Mouse (Mus musculus) intestine, embryonic 15.5 days (tissue): ENCODE measurements around the gene Med12l. TPM values are rescaled to one million over a fixed set of nuclear protein-coding genes. Genes with fewer than 3 reads are reported as not detected.

ENCODE experiments used
- ATAC-seq: fragments of 200-750 bp; cut with Nextera tagmentation; 2 replicates; pipeline ENCODE4 v1.8.0; 2017; ENCODE audit warnings: moderate TSS enrichment, moderate library complexity
- H3K27ac ChIP-seq: fragments of 300-500 bp; sonication (generic); 2 replicates; pipeline ENCODE4 v1.5.1; 2015; ENCODE audit warnings: mild to moderate bottlenecking, inconsistent platforms
- H3K27me3 ChIP-seq: fragments of 300-500 bp; sonication (generic); replicated peaks from 2 replicates; pipeline ENCODE4 v1.6.1; 2015; ENCODE audit warnings: inconsistent platforms
- H3K36me3 ChIP-seq: fragments of 300-500 bp; sonication (generic); 2 replicates; pipeline ENCODE4 v1.6.1; 2015; ENCODE audit warnings: inconsistent platforms
- H3K4me1 ChIP-seq: fragments of 300-500 bp; sonication (generic); replicated peaks from 2 replicates; pipeline ENCODE4 v1.6.1; 2015; ENCODE audit warnings: inconsistent platforms
- H3K4me2 ChIP-seq: fragments of 300-500 bp; sonication (generic); replicated peaks from 2 replicates; pipeline ENCODE4 v1.6.1; 2015; ENCODE audit warnings: mild to moderate bottlenecking, inconsistent platforms
- H3K4me3 ChIP-seq: fragments of 300-500 bp; sonication (generic); replicated peaks from 2 replicates; pipeline ENCODE4 v1.5.1; 2015; ENCODE audit warnings: inconsistent platforms
- H3K9ac ChIP-seq: fragments of 300-500 bp; sonication (generic); 2 replicates; pipeline ENCODE4 v1.6.1; 2015; ENCODE audit warnings: inconsistent platforms
- H3K9me3 ChIP-seq: fragments of 300-500 bp; sonication (generic); 2 replicates; pipeline ENCODE4 v1.6.1; 2016; ENCODE audit warnings: inconsistent platforms
- WGBS: fragments of 180-500 bp; shearing (Covaris S2); methylation state at CpG from one replicate; pipeline ENCODE4 v1.1.7; 2015; 5-methylcytosine and 5-hydroxymethylcytosine counted together
- polyA plus RNA-seq: library from polyadenylated mRNA; unstranded; fragments of >200 nt; fragmentation: Nextera tagmentation; extraction: Ambion mirVana; gene quantifications from 2 replicates; pipeline ENCODE4 v1.2.1, GENCODE M21; 2015

Gene Med12l
- polyA plus RNA-seq, 1 experiment from 2014 or later = 1.1 TPM

DNA sequence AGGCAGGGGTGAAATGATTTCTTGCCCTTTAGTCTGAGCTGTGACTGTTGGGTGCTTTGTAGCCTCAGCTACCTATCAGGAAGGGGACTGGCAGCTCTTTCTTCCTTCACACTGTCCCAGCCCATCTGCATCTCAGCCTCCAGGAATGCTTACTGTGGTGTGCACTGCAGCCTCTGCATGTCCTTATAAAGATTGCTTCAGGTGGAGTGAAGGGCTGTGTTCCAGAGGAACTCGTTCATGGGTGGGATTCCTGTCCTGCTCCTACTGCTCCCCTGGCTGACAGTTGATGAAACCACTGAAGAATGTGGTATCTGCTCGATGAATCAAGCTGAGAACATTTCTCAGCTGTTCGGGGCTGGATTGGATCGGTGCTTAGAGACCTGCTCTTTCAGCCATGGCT lies 181.7 kb downstream of the Med12l start:
- no peaks in the 10 kb centered on the region for H3K4me1 ChIP-seq
- H3K27me3 ChIP-seq = no peaks in the 10 kb centered on the region
- 76% methylated on average over 4 of the region's 4 CpGs for WGBS
- no peak for ATAC-seq
- H3K9me3 ChIP-seq = no peaks in the 10 kb centered on the region
- no peak overlapping the region for H3K4me3 ChIP-seq
- H3K36me3 ChIP-seq = no peaks in the 10 kb centered on the region
- H3K27ac ChIP-seq = no peak overlapping the region
- H3K4me2 ChIP-seq = no peak overlapping the region
- no peak overlapping the region for H3K9ac ChIP-seq

DNA sequence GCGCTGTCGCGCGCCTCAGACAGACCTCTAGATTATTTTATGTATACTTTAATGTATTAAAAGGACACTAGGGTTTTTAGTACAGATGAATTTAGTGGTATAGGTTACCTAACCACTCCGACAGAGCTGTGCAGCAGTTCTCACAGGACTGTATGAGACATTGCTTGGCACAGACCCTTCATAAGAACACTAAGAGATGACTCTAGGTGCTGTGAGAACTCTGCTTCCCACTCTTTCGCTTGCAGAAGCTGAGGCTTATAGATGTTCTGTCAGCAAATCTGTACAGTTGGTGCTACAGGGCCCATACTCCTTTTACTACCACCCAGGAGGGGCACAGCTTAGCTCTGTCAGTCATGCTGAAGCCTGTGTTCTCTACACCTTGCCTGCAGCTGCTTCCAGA lies 186.0 kb downstream of the Med12l start:
- no peaks in the 10 kb centered on the region for H3K9me3 ChIP-seq
- no peaks in the 10 kb centered on the region for H3K4me1 ChIP-seq
- H3K27me3 ChIP-seq = no peaks in the 10 kb centered on the region
- H3K27ac ChIP-seq = no peak overlapping the region
- H3K36me3 ChIP-seq = no peaks in the 10 kb centered on the region
- no peak overlapping the region for H3K9ac ChIP-seq
- no peak overlapping the region for H3K4me3 ChIP-seq
- no peak for ATAC-seq
- H3K4me2 ChIP-seq = no peak overlapping the region
- 92% methylated on average over 6 of the region's 6 CpGs for whole genome bisulfite sequencing

DNA sequence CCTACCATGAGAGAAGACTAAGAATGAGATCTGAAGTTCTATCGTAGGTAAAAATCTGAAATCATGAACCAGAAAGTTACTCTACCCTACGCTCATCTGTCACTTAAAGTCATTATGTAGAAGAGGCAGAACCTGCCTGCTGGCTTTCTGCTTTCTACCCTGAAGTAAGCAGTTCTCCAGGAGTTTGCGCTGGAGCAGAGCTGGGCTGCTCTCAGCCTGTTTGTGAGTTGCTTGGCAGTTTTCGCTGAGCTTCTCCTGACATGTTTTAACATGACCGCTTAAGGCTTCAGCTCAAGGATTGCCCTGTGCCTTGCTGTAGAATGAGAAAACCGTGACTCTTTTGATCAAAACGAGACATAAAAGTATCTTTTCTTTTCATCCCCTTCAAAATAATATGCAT lies 188.5 kb downstream of the Med12l start:
- no peak for ATAC-seq
- Histone ChIP-seq H3K9me3 (no peaks in the 10 kb centered on the region), H3K27me3 (no peaks in the 10 kb centered on the region), H3K36me3 (no peaks in the 10 kb centered on the region), H3K27ac (no peak overlapping the region), H3K4me3 (no peak overlapping the region), H3K9ac (no peak overlapping the region), H3K4me1 (no peaks in the 10 kb centered on the region), H3K4me2 (no peak overlapping the region)
- 89% methylated on average over 7 of the region's 7 CpGs for WGBS

DNA sequence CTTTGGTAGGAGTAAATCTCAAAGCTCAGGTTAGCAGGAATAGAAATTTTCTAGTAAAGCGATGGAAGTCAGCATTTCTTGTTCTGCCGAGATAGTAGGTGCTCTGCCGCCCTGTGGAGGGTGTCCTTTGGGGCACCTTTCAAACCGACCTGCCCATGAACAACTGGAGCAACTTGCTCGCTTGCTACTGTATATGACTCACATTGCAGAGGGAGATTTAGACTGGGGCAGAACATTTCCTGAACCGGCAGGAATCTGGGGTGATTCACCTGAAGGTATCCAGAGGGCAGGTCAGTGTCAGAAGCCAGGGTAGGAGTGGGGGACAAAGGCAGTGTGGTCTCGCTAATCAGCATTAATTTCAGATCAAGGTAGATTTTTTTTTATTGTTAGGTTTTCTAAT lies 189.3 kb downstream of the Med12l start, which contains the start of gene Gpr87:
Gene Gpr87 (minus strand): TSS at position 167 of the 400 bp plus-strand sequence.
- ATAC-seq = no peak
- Histone ChIP-seq H3K27me3 (no peaks in the 10 kb centered on the region), H3K4me3 (no peak within 1 kb of the TSS), H3K27ac (no peak within 1 kb of the TSS), H3K36me3 (no peaks in the 10 kb centered on the region), H3K4me1 (no peaks in the 10 kb centered on the region), H3K9ac (no peak within 1 kb of the TSS), H3K4me2 (no peak within 1 kb of the TSS), H3K9me3 (no peaks in the 10 kb centered on the region)
- WGBS = 84% methylated on average over 7 of the region's 7 CpGs

DNA sequence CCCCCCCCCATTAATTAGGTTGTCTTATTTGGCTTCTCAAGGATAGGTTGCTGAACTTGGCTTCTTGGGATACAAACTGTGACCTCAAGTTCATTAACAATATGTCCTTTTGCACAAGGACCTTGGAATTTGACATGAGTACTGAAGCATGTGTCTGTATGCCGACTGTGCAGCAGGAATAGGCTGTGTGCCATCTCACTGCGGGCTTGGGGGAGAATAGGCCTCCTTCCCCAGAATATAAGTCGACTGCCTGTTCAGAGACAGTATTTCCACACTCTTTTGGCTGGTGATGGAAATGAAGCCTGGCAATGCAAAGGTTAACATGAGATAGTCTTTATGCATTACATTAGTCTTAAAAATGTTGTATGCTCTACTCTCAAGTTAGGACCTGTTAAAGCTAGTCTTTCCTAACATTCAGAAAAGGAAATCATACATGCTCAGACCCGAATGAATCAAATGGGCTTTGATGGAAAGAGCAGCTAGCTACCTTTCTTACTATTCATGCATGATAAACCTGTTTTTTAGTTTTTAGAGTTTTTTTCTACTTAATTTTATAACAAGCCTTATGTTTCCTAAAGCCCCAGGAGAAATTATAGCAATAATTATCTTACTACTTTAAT lies 191.8 kb downstream of the Med12l start:
- no peak for ATAC-seq
- Histone ChIP-seq H3K4me2 (no peak overlapping the region), H3K36me3 (no peaks in the 10 kb centered on the region), H3K9ac (no peak overlapping the region), H3K9me3 (no peaks in the 10 kb centered on the region), H3K4me3 (no peak overlapping the region), H3K27ac (no peak overlapping the region), H3K27me3 (no peaks in the 10 kb centered on the region), H3K4me1 (no peaks in the 10 kb centered on the region)
- WGBS = 80% methylated on average over 4 of the region's 4 CpGs

DNA sequence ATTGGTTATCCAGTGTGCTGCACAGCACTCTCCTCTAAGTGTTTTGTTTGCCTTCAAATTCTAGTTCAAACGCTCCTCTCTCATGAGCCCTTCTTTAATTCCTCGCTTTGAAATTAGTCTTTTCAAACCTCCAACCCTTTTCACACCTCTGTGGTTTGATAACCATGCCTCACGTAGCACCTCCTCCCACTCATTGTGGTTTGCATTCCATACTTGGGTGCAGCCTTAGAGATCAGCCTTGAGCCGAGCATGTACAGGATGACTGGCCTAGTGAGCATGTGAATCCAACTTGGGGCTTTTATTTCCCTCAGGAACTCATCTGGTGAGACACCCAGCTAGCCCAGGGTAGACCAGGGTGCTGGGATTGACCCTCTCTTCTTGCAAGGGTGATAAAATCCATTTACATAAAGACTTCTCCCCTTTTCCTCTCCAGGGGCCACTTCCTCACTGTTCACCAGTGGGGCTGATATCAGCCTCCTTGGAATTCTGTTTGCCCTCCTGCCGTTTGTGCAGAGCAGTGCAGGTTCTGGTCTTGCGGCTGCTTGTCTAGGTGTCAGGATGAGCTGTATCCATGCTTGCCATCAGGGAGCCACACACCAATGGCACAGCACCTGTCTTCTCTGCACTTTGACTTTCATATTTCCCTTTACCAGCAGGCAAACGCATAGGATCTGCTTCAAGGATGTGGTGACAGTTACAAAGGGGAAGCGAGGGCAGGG lies 198.3 kb downstream of the Med12l start:
- Histone ChIP-seq H3K36me3 (no peaks in the 10 kb centered on the region), H3K27ac (no peak overlapping the region), H3K4me2 (no peak overlapping the region), H3K9ac (no peak overlapping the region), H3K27me3 (no peaks in the 10 kb centered on the region), H3K9me3 (no peaks in the 10 kb centered on the region), H3K4me3 (no peak overlapping the region), H3K4me1 (0 out of 2 replicates have a peak, but pooled peaks cover 3% of the 10 kb centered on the region)
- WGBS = 68% methylated on average over 8 of the region's 8 CpGs
- ATAC-seq = no peak

DNA sequence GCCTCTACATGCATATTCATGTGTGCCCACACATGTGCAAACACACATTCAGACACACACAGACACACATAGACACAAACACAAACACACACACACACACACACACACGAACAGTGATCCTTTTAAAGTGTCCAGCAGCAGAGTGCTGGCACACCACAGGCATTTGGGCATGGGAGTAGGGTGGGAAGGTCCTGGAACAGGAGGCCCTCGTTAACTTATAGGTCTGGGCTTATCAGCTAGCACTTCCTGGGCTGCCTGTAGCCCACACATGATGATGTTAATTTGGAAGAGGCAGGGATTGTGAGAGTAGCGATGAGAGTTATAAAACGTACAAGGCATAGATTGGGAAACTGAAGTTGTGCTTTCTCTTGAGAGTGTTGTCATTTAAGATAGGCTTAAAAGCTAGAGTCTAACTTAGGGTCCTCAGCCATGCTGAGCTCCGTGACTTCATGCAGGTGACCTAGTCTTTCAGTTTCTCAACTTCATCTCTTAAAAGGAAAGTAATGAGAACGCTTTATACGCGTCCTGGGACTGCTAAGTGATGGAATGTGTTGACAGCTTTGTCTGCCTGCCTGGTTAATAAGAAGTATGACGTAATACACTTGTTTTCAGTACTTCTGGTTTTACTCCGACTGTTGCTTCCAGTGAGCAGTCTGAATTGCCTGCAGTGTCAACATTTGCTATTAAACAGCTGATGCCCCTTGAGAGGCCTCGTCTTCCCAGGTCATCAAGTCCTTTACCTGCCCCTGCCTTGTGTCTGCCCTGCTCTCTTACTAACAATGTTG lies 199.3 kb downstream of the Med12l start:
- 54% methylated on average over 11 of the region's 11 CpGs for WGBS
- H3K4me3 ChIP-seq = no peak overlapping the region
- no peak overlapping the region for H3K9ac ChIP-seq
- ATAC-seq = no peak
- H3K27ac ChIP-seq = no peak overlapping the region
- no peaks in the 10 kb centered on the region for H3K9me3 ChIP-seq
- H3K4me2 ChIP-seq = no peak overlapping the region
- 0 out of 2 replicates have a peak, but pooled peaks cover 3% of the 10 kb centered on the region for H3K4me1 ChIP-seq
- H3K27me3 ChIP-seq = no peaks in the 10 kb centered on the region
- no peaks in the 10 kb centered on the region for H3K36me3 ChIP-seq

DNA sequence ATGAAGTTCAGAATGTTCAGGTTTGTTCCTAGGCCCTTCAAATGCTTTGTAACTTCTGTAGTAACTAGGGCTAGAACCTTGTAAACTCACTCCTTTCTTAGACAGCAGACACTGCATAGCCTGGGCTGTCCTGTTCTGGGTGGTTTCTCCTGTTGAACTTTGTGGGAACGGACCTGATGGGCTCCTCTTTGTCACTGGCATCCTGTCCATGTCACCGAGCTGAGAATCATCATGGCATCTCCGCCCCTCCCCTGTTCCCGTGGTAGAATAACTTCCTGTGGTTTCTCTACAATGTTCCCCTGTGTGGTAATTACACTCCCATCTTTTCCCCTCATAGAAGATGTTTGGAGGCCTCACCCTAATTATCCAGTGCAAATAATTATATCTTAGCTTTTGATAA lies 200.3 kb downstream of the Med12l start:
- Histone ChIP-seq H3K9me3 (no peaks in the 10 kb centered on the region), H3K36me3 (no peaks in the 10 kb centered on the region), H3K27me3 (no peaks in the 10 kb centered on the region), H3K4me3 (no peak overlapping the region), H3K4me2 (no peak overlapping the region), H3K4me1 (0 out of 2 replicates have a peak, but pooled peaks cover 3% of the 10 kb centered on the region), H3K9ac (no peak overlapping the region), H3K27ac (no peak overlapping the region)
- 86% methylated on average over 4 of the region's 4 CpGs for whole genome bisulfite sequencing
- ATAC-seq = no peak

DNA sequence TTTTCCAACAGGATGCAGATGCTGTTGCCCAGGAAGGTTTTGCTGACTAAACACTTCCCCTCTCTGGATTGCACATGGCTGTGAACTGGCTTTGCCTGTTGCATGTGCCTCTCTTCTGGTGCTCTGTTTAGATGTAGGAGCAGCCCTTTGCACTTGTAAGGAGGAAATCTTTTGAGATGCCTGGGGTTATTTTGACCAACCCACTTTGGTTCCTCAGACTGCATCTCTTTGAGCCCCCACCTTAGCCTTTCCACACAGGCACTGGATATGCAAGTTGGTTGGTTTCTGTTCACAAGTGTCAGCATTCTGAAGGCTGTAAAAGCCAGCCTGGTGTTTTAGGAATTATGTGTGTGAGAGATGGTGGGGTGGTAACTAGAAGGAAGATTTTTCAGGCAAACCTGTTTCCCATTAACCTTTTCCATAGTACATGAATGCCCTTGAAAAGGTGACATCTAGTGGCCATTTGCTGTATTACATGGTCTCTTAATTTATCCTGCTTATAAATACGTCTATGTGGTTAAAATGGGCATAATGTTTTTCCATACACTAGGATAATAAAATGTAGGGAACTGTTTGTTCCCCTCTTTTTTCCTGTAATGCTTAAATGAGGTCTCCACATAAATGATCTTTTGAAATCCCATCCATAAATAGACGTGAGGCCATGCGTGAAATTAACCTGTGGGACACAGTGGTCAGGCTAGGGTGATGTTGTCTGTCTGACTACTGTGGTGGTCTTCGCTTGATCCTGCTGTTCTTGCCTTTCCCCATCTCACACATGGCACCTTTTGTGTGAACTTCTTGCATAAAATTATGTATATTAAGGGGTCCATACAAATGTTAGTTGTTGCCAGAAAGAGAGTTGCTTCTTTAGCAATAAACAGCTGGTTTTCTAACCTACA lies 203.3 kb downstream of the Med12l start:
- WGBS = 68% methylated on average over 4 of the region's 4 CpGs
- peak; percentile 28 for ATAC-seq
- no peak overlapping the region for H3K4me2 ChIP-seq
- H3K9ac ChIP-seq = no peak overlapping the region
- no peaks in the 10 kb centered on the region for H3K36me3 ChIP-seq
- H3K4me3 ChIP-seq = no peak overlapping the region
- no peaks in the 10 kb centered on the region for H3K9me3 ChIP-seq
- 0 out of 2 replicates have a peak, but pooled peaks cover 3% of the 10 kb centered on the region for H3K4me1 ChIP-seq
- H3K27me3 ChIP-seq = no peaks in the 10 kb centered on the region
- no peak overlapping the region for H3K27ac ChIP-seq

DNA sequence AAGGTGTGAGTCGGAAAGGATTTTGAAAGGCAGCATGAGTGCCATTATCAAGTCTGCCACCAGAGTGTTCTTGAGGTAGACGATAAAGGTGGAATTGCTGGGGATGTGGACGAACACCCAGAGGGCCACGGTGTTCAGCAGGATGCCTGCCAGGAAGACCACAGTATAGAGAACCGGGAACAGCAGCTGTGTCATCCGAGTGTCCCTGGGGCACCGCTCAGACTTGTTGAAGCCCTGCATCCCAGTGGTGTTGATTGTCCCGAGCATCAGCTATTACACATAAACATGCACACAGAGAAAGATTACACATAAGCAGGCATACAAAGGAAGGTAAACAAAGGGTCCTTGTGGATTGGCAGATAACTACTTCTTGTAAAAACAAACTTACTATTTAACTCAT lies 204.5 kb downstream of the Med12l start:
- H3K9me3 ChIP-seq = no peaks in the 10 kb centered on the region
- no peak overlapping the region for H3K9ac ChIP-seq
- H3K4me3 ChIP-seq = no peak overlapping the region
- ATAC-seq = no peak
- no peak overlapping the region for H3K27ac ChIP-seq
- H3K4me1 ChIP-seq = 0 out of 2 replicates have a peak, but pooled peaks cover 3% of the 10 kb centered on the region
- H3K36me3 ChIP-seq = no peaks in the 10 kb centered on the region
- H3K4me2 ChIP-seq = no peak overlapping the region
- WGBS = 72% methylated on average over 8 of the region's 8 CpGs
- H3K27me3 ChIP-seq = no peaks in the 10 kb centered on the region

DNA sequence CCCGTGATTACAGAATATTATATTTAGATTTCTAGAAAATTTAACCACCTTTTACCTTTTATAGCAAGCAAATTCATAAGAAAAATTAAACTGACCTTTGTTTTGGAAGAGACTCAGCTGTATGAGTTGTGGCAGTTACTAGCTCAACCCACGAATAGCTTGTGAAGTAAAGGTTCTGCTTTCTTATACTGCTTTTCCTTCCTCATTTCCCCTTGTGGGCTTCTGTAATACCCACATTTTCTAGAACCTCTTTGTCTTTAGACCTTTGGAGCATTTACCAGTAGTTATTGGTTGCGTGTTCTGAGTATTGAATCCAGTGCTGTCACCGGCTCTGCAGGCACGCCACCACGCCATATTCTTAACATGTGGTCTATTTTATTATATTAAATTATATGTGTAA lies 205.1 kb downstream of the Med12l start, which contains the start of gene P2ry13:
Gene P2ry13 (minus strand): TSS at position 156 of the 400 bp plus-strand sequence.
- WGBS = 90% methylated on average over 6 of the region's 6 CpGs
- Histone ChIP-seq H3K27ac (no peak within 1 kb of the TSS), H3K27me3 (no peaks in the 10 kb centered on the region)

More for the DNA sequence above, 205.1 kb downstream of the Med12l start, which contains the start of gene P2ry13:
- Histone ChIP-seq H3K4me2 (no peak within 1 kb of the TSS), H3K36me3 (no peaks in the 10 kb centered on the region), H3K9me3 (no peaks in the 10 kb centered on the region), H3K9ac (no peak within 1 kb of the TSS), H3K4me1 (0 out of 2 replicates have a peak, but pooled peaks cover 3% of the 10 kb centered on the region), H3K4me3 (no peak within 1 kb of the TSS)
- ATAC-seq = no peak
